Mouse (Mus musculus) neural tube, embryonic 12.5 days (tissue): ENCODE measurements at regions not wholly inside any gene's neighbourhood (a gene's known extent, or its start where the extent isn't known, plus 50 kb on each side); places are given as distances from the start of the nearest gene placed in this dataset.

Experiments
- ATAC-seq: fragments of 200-750 bp; cut with Nextera tagmentation; 2 replicates; pipeline ENCODE4 v1.8.0; 2017; ENCODE audit warnings: low read depth, mild to moderate bottlenecking, moderate TSS enrichment, moderate library complexity; ENCODE audit not compliant: low FRiP score
- H3K27ac ChIP-seq: fragments of 300-500 bp; sonication (generic); 2 replicates; pipeline ENCODE4 v1.5.1; 2016
- H3K27me3 ChIP-seq: fragments of 300-500 bp; sonication (generic); replicated peaks from 2 replicates; pipeline ENCODE4 v1.6.1; 2016; ENCODE audit warnings: mild to moderate bottlenecking
- H3K36me3 ChIP-seq: fragments of 300-500 bp; sonication (generic); 2 replicates; pipeline ENCODE4 v1.6.1; 2016; ENCODE audit warnings: mild to moderate bottlenecking
- H3K4me1 ChIP-seq: fragments of 300-500 bp; sonication (generic); 2 replicates; pipeline ENCODE4 v1.6.1; 2016
- H3K4me2 ChIP-seq: fragments of 300-500 bp; sonication (generic); replicated peaks from 2 replicates; pipeline ENCODE4 v1.6.1; 2016; ENCODE audit warnings: mild to moderate bottlenecking
- H3K4me3 ChIP-seq: fragments of 300-500 bp; sonication (generic); 2 replicates; pipeline ENCODE4 v1.5.1; 2016
- H3K9ac ChIP-seq: fragments of 300-500 bp; sonication (generic); 2 replicates; pipeline ENCODE4 v1.6.1; 2016; ENCODE audit warnings: mild to moderate bottlenecking
- H3K9me3 ChIP-seq: fragments of 300-500 bp; sonication (generic); 2 replicates; pipeline ENCODE4 v1.6.1; 2016; ENCODE audit warnings: mild to moderate bottlenecking
- WGBS: fragments of 180-500 bp; shearing (Covaris S2); methylation state at CpG from one replicate; pipeline ENCODE4 v1.1.7; 2016; 5-methylcytosine and 5-hydroxymethylcytosine counted together

DNA sequence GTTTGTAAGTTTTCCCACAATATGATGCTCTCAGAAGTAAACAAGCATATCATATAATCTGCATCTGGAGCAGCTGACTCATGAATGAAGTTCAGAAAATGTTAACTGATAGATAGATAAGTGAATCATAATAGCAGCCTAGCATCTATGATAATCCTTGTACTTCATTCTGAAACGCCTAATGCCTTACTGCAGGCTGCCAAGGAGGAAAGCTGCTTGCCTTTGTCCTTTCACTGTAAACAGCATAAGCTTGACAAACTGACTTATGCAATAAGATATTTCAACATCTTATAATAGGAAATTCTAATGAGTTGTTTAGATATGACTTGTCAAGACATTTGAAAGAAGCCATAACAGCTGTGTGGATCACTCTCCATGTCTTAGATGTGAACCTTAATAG, 920.3 kb upstream of the Gm7489 start:
- no peak for ATAC-seq
- no peak overlapping the region for H3K9ac ChIP-seq
- H3K27me3 ChIP-seq: no peaks in the 10 kb centered on the region
- H3K4me3 ChIP-seq: no peak overlapping the region
- no peak overlapping the region for H3K27ac ChIP-seq
- no peaks in the 10 kb centered on the region for H3K9me3 ChIP-seq
- no peaks in the 10 kb centered on the region for H3K36me3 ChIP-seq
- peaks cover 3% of the 10 kb centered on the region; the same call in 1 of the 2 replicates for H3K4me1 ChIP-seq
- 73% methylated on average over 1 of the region's 1 CpGs for WGBS
- H3K4me2 ChIP-seq: no peak overlapping the region

DNA sequence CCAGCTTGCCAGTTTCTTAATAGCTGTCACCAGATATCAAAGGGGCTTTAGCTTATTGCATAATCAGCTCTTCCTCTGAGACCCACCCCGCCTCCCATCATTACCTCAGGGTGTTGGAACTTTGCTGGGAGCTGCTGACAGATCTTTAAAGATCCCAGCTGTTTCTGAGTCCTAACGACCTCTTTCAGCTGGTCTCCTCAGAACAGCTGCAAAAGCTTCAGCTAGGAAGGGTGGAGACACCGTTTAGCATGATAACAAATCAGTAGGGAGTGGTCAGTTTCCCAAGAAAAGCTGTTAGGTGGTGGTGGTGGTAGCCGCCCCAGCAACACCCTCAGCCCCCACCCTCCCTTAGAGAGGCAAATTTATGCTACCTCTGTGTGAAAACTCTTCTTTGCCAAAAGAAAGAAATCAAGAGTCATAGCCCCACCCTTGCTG, 916.9 kb upstream of the Gm7489 start:
- H3K9ac ChIP-seq: no peak overlapping the region
- no peak overlapping the region for H3K4me3 ChIP-seq
- no peaks in the 10 kb centered on the region for H3K9me3 ChIP-seq
- peaks cover 3% of the 10 kb centered on the region; the same call in 1 of the 2 replicates for H3K4me1 ChIP-seq
- WGBS: 11% methylated on average over 4 of the region's 4 CpGs
- H3K27me3 ChIP-seq: no peaks in the 10 kb centered on the region
- ATAC-seq: no peak
- H3K4me2 ChIP-seq: no peak overlapping the region
- no peak overlapping the region for H3K27ac ChIP-seq
- no peaks in the 10 kb centered on the region for H3K36me3 ChIP-seq

DNA sequence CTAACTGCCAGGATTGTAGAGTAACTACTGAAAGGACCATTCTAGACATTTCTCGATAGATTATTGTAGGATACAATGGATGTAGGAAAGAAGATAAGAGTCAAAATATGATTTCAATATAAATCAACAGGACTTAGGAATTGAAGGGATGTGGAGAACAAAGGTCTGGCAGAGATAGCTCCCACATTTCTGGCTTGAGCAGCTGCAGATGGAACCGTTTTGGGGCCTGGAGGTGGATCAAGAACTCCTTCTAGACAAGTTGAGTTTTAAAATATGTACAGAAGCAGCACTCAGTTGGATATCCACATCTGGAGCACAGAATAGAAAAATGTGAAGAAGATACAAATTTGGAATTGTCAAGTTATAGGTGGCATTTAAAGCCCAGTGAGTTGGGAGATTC, 901.9 kb upstream of the Gm7489 start:
- Histone ChIP-seq H3K9ac (no peak overlapping the region), H3K4me3 (no peak overlapping the region), H3K4me2 (no peak overlapping the region), H3K9me3 (no peaks in the 10 kb centered on the region), H3K27ac (no peak overlapping the region), H3K4me1 (no peaks in the 10 kb centered on the region), H3K27me3 (no peaks in the 10 kb centered on the region), H3K36me3 (no peaks in the 10 kb centered on the region)
- 79% methylated on average over 2 of the region's 2 CpGs for WGBS
- no peak for ATAC-seq

DNA sequence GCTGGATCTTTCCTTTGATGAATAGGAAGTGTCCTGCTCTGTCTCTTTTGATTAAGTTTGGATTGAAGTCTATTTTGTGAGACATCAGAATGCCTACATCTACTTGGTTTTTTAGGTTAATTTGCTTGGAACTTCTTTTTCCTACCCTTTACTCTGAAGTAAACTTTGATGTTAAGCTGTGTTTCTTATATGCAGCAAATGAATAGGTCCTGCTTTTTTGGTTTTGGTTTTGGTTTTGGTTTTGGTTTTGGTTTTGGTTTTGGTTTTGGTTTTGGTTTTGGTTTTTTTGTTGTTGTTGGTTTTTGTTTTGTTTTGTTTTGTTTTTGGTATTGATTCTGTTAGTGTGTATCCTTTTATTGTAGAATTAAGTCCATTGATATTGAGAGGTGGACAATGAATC, 894.1 kb upstream of the Gm7489 start:
- Histone ChIP-seq H3K27me3 (no peaks in the 10 kb centered on the region), H3K9me3 (no peaks in the 10 kb centered on the region), H3K4me3 (no peak overlapping the region), H3K4me2 (no peak overlapping the region), H3K9ac (no peak overlapping the region), H3K27ac (no peak overlapping the region), H3K36me3 (no peaks in the 10 kb centered on the region), H3K4me1 (no peaks in the 10 kb centered on the region)
- ATAC-seq: no peak

DNA sequence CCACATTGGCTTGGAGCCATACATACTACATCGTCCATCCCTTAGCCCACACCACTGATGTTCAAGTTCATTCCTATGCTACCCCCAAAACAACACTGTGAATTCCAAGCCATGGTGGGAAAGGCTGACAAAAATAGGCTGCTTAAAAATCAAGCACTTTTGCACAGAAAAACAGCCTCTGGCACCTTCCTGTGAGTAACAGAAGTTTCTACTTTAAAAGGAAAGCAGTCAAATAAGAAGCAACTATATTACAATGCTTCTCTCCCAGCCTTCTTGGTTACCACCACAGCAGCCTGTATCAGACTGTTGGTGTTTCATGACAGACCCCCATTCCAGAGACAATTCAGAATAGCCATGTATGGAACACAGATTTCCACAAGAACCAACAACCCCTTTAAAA, 890.4 kb upstream of the Gm7489 start:
- H3K9ac ChIP-seq: no peak overlapping the region
- H3K9me3 ChIP-seq: no peaks in the 10 kb centered on the region
- no peaks in the 10 kb centered on the region for H3K4me1 ChIP-seq
- H3K4me3 ChIP-seq: no peak overlapping the region
- ATAC-seq: no peak
- no peaks in the 10 kb centered on the region for H3K36me3 ChIP-seq
- no peak overlapping the region for H3K27ac ChIP-seq
- 91% methylated on average over 1 of the region's 1 CpGs for WGBS
- no peaks in the 10 kb centered on the region for H3K27me3 ChIP-seq
- H3K4me2 ChIP-seq: no peak overlapping the region

GRCm38 (mm10) chr15:52999200-52999599, 885.5 kb upstream of the Gm7489 start:
- Histone ChIP-seq H3K9ac (no peak overlapping the region), H3K9me3 (no peaks in the 10 kb centered on the region), H3K27ac (no peak overlapping the region), H3K4me3 (no peak overlapping the region), H3K4me2 (no peak overlapping the region), H3K27me3 (no peaks in the 10 kb centered on the region), H3K4me1 (no peaks in the 10 kb centered on the region), H3K36me3 (no peaks in the 10 kb centered on the region)
- no peak for ATAC-seq
- WGBS: 87% methylated on average over 2 of the region's 2 CpGs

DNA sequence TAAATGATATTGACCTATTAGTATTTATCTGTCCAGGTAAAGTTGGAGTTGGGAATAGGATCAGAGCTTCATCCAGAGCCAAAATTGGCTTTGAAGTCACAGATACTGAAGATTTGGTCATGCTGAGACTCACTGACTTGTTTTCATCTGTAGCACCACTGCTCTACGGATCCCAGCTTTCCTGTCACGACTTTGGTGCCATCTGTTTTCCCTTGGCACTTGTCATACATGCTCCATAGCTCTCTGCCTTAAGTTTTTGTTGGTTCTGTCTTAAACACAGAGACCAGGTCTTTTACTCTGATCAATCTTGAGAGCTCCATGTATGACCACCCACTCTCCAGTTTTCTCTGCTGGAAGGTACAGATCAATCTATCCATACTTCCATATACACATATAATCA, 884.9 kb upstream of the Gm7489 start:
- no peak overlapping the region for H3K27ac ChIP-seq
- no peaks in the 10 kb centered on the region for H3K9me3 ChIP-seq
- WGBS: 90% methylated on average over 2 of the region's 2 CpGs
- H3K4me2 ChIP-seq: no peak overlapping the region
- no peaks in the 10 kb centered on the region for H3K36me3 ChIP-seq
- no peak overlapping the region for H3K4me3 ChIP-seq
- no peaks in the 10 kb centered on the region for H3K27me3 ChIP-seq
- H3K4me1 ChIP-seq: no peaks in the 10 kb centered on the region
- no peak for ATAC-seq
- no peak overlapping the region for H3K9ac ChIP-seq

DNA sequence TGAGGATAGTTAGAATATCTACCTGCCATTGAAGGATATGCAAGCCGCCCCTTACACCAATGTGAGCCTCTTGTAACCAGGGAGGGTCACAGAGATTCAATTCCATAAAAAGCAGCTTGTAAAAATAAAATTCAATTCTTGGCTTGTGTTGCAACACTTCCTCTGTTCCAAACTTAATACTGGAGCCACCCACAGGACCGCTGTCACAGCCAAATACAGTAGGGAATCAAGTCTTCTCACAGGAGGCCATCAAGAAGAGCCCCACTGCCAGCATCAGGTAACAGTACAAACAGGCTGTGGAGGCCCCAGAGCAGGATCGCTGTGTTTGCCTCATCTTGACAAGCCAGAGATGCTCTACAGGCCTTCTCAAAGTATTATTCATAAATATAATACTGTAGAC, 883.3 kb upstream of the Gm7489 start:
- H3K9ac ChIP-seq: no peak overlapping the region
- no peaks in the 10 kb centered on the region for H3K4me1 ChIP-seq
- no peak overlapping the region for H3K4me2 ChIP-seq
- no peaks in the 10 kb centered on the region for H3K27me3 ChIP-seq
- H3K9me3 ChIP-seq: no peaks in the 10 kb centered on the region
- 86% methylated on average over 3 of the region's 3 CpGs for WGBS
- H3K36me3 ChIP-seq: no peaks in the 10 kb centered on the region
- no peak overlapping the region for H3K4me3 ChIP-seq
- no peak for ATAC-seq
- no peak overlapping the region for H3K27ac ChIP-seq

- Histone ChIP-seq H3K27ac (no peak overlapping the region), H3K9ac (no peak overlapping the region), H3K36me3 (no peaks in the 10 kb centered on the region), H3K4me2 (no peak overlapping the region), H3K4me1 (no peaks in the 10 kb centered on the region), H3K4me3 (no peak overlapping the region), H3K27me3 (no peaks in the 10 kb centered on the region), H3K9me3 (no peaks in the 10 kb centered on the region)
- 90% methylated on average over 4 of the region's 4 CpGs for WGBS
- no peak for ATAC-seq
Measured at GRCm38 (mm10) chr15:53001964-53002363, 882.7 kb upstream of the Gm7489 start.

DNA sequence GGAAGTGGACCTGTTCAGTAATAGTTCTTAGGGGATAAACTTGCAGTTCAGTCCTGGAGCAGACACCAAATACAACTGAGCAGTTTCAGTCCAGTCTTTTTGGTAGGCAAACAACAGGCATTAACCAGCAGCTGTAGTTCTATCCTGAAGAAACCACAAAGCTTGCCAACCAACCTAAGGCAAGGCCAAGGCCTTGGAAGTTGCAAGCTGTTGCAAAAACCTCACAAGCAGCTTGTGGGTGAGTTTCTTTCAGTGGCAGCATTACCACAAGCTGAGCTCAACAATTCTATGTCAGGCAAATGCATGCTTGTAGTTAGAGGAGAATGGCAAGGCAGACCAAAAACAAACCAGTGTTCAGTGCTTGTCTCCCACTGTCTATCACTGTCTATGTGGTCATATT, 880.6 kb upstream of the Gm7489 start:
- H3K4me1 ChIP-seq: no peaks in the 10 kb centered on the region
- H3K27ac ChIP-seq: no peak overlapping the region
- no peaks in the 10 kb centered on the region for H3K27me3 ChIP-seq
- no peak overlapping the region for H3K4me2 ChIP-seq
- no peak for ATAC-seq
- H3K9ac ChIP-seq: no peak overlapping the region
- no peaks in the 10 kb centered on the region for H3K36me3 ChIP-seq
- no peaks in the 10 kb centered on the region for H3K9me3 ChIP-seq
- H3K4me3 ChIP-seq: no peak overlapping the region

DNA sequence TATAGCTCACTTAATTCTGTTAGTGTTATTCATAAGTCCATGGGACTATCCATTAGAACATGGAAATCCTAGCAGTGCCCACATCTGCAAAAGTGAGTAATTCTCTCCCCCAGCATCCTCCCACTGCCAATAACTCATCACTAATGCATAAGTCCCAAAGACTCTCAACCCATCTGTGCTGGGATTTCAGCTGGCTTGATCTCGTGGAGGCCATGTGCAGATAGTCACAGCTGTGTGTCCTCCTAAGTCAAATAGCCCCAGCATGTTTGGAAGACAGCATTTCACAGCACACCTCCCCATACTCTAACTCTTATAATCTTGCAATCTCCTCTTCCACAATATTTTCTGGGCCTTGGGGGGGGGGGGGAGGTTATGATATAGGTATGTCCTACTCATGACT, 877.9 kb upstream of the Gm7489 start:
- 71% methylated on average over 1 of the region's 1 CpGs for WGBS
- Histone ChIP-seq H3K9me3 (no peaks in the 10 kb centered on the region), H3K9ac (no peak overlapping the region), H3K36me3 (no peaks in the 10 kb centered on the region), H3K4me2 (no peak overlapping the region), H3K27ac (no peak overlapping the region), H3K4me3 (no peak overlapping the region), H3K4me1 (no peaks in the 10 kb centered on the region), H3K27me3 (no peaks in the 10 kb centered on the region)
- no peak for ATAC-seq

- no peaks in the 10 kb centered on the region for H3K36me3 ChIP-seq
- WGBS: 82% methylated on average over 3 of the region's 3 CpGs
- H3K27me3 ChIP-seq: no peaks in the 10 kb centered on the region
- H3K9me3 ChIP-seq: no peaks in the 10 kb centered on the region
- no peak overlapping the region for H3K9ac ChIP-seq
- no peak overlapping the region for H3K4me3 ChIP-seq
- no peak overlapping the region for H3K27ac ChIP-seq
- no peak for ATAC-seq
- H3K4me1 ChIP-seq: no peaks in the 10 kb centered on the region
- H3K4me2 ChIP-seq: no peak overlapping the region
Measured at GRCm38 (mm10) chr15:53009337-53009736, 875.4 kb upstream of the Gm7489 start.
